Mouse (Mus musculus) Patski (cell line): ENCODE measurements around the gene Slc37a1. TPM values are rescaled to one million over a fixed set of nuclear protein-coding genes. Genes with fewer than 3 reads are reported as not detected.
A peak's percentile ranks its signal among the peaks of the same experiment; 100 is the strongest.

Experiments used
- ATAC-seq: fragments of 100-300 bp; one replicate; pipeline ENCODE4 v1.8.0; 2021
- CTCF ChIA-PET: fragments of 350-600 bp; sonication (Branson Sonifier 250); formaldehyde crosslinking; loops from one replicate; lab custom pipeline; 2022; ENCODE audit warnings: inconsistent platforms; lab: Charles Lee
- POLR2A ChIA-PET: fragments of 350-600 bp; sonication (Branson Sonifier 250); formaldehyde crosslinking; loops from one replicate; lab custom pipeline; 2022; ENCODE audit warnings: antibody characterized with exemption, inconsistent platforms; lab: Charles Lee
- DNase-seq: peaks from one replicate; pipeline ENCODE4 v3.0.0-alpha.2; 2011; ENCODE audit warnings: low read depth, low spot score
- H3K27me3 ChIP-seq: fragments of 371-371 bp; one replicate; pipeline ENCODE4 v1.5.1; 2021
- CTCF ChIP-seq: fragments of 100-300 bp; IDR thresholded peaks from one replicate; pipeline ENCODE4 v1.5.1; 2021
- in situ Hi-C: fragments of 300-500 bp; cut with MboI; formaldehyde crosslinking; loops from 3 replicates; pipeline ENCODE4 v1.11.1; 2018; ENCODE audit warnings: low pct_unique_long_range_greater_than_20kb, mixed read lengths
- polyA plus RNA-seq: library from polyadenylated mRNA; unstranded; gene quantifications from one replicate; pipeline ENCODE4 v1.2.3, GENCODE M21; 2021

Gene Slc37a1
- polyA plus RNA-seq, 1 experiment from 2014 or later: 4.5 TPM

GRCm38 (mm10) chr17:31317521-31318272, 31.1 kb downstream of the Slc37a1 start:
- DNase-seq: no peak
- in situ Hi-C loops: no loop called here
- ChIA-PET CTCF (interaction anchor here (1.0 to 1.4 kb wide), 3 partner anchors 8 to 12 kb away, joined by 3 to 4 read pairs (median 4); no protein-coding TSS in a partner anchor), POLR2A (no interaction called here)
- ATAC-seq: no peak
- TF ChIP-seq CTCF: no peak
- no peaks in the 10 kb centered on the region for H3K27me3 ChIP-seq

GRCm38 (mm10) chr17:31318906-31319767, 32.5 kb downstream of the Slc37a1 start:
- no peak for DNase-seq
- no peaks in the 10 kb centered on the region for H3K27me3 ChIP-seq
- TF ChIP-seq CTCF: no peak
- ChIA-PET POLR2A (interaction anchor here (0.7 kb wide), 1 partner anchor 676 kb away, joined by 3 read pairs; no protein-coding TSS in a partner anchor), CTCF (no interaction called here)
- in situ Hi-C loops: no loop called here
- no peak for ATAC-seq

- in situ Hi-C loops: no loop called here
- no peak for ATAC-seq
- CTCF ChIA-PET: no interaction called here
- no peaks in the 10 kb centered on the region for H3K27me3 ChIP-seq
- POLR2A ChIA-PET: no interaction called here
- no peak for TF ChIP-seq CTCF
- no peak for DNase-seq
Measured at GRCm38 (mm10) chr17:31321425-31321824, 34.8 kb downstream of the Slc37a1 start.

GRCm38 (mm10) chr17:31322446-31322845, 35.9 kb downstream of the Slc37a1 start:
- ChIA-PET POLR2A (no interaction called here), CTCF (no interaction called here)
- no peaks in the 10 kb centered on the region for H3K27me3 ChIP-seq
- TF ChIP-seq CTCF: no peak
- ATAC-seq (no peak), DNase-seq (no peak)
- in situ Hi-C loops: no loop called here

- H3K27me3 ChIP-seq: no peaks in the 10 kb centered on the region
- DNase-seq (no peak), ATAC-seq (no peak)
- TF ChIP-seq CTCF: no peak
- ChIA-PET CTCF (no interaction called here), POLR2A (no interaction called here)
- in situ Hi-C loops: no loop called here
Measured at GRCm38 (mm10) chr17:31323379-31323778, 36.8 kb downstream of the Slc37a1 start.

GRCm38 (mm10) chr17:31324227-31324626, 37.6 kb downstream of the Slc37a1 start:
- H3K27me3 ChIP-seq: no peaks in the 10 kb centered on the region
- CTCF ChIA-PET: no interaction called here
- in situ Hi-C loops: no loop called here
- POLR2A ChIA-PET: no interaction called here
- ATAC-seq: no peak
- no peak for DNase-seq
- no peak for TF ChIP-seq CTCF

- H3K27me3 ChIP-seq: no peaks in the 10 kb centered on the region
- in situ Hi-C loops: loop anchor here (5.0 kb wide), 2 partner anchors 68 to 337 kb away; no protein-coding TSS in a partner anchor
- TF ChIP-seq CTCF: no peak
- ATAC-seq (no peak), DNase-seq (no peak)
- ChIA-PET POLR2A (no interaction called here), CTCF (interaction anchor here (0.6 to 1.4 kb wide), 6 partner anchors 8 to 167 kb away, joined by 3 to 5 read pairs (median 4); no protein-coding TSS in a partner anchor)
Measured at GRCm38 (mm10) chr17:31325451-31326219, 39.0 kb downstream of the Slc37a1 start.

- in situ Hi-C loops: loop anchor here (5.0 kb wide), 2 partner anchors 69 to 336 kb away; no protein-coding TSS in a partner anchor
- TF ChIP-seq CTCF: no peak
- ATAC-seq (peak; percentile 61), DNase-seq (no peak)
- ChIA-PET POLR2A (interaction anchor here (0.6 kb wide), 1 partner anchor 280 kb away, joined by 3 read pairs; no protein-coding TSS in a partner anchor), CTCF (interaction anchor here (0.6 to 1.4 kb wide), 6 partner anchors 9 to 166 kb away, joined by 3 to 5 read pairs (median 4); no protein-coding TSS in a partner anchor)
- H3K27me3 ChIP-seq: no peaks in the 10 kb centered on the region
Measured at GRCm38 (mm10) chr17:31326220-31326852, 39.7 kb downstream of the Slc37a1 start.

GRCm38 (mm10) chr17:31328466-31328865, 41.9 kb downstream of the Slc37a1 start:
- CTCF ChIA-PET: interaction anchor here (1.2 to 1.3 kb wide), 2 partner anchors 12 to 14 kb away, joined by 3 read pairs; no protein-coding TSS in a partner anchor
- peak; percentile 26 for TF ChIP-seq CTCF
- POLR2A ChIA-PET: no interaction called here

More at GRCm38 (mm10) chr17:31328466-31328865, 41.9 kb downstream of the Slc37a1 start:
- no peak for ATAC-seq
- in situ Hi-C loops: loop anchor here (5.0 kb wide), 2 partner anchors 71 to 334 kb away; no protein-coding TSS in a partner anchor
- no peak for DNase-seq
- no peaks in the 10 kb centered on the region for H3K27me3 ChIP-seq
